Mouse (Mus musculus) lung, embryonic 14.5 days (tissue): ENCODE data around the gene Rsph3a. TPM values are rescaled to one million over a fixed set of nuclear protein-coding genes. Genes with fewer than 3 reads are reported as not detected.
"Not testable (repeated sequence)": the region's sequence is repeated elsewhere in the genome, so short reads cannot be mapped to it uniquely, and the experiment has no call there.

Source experiments
- ATAC-seq: fragments of 200-750 bp; cut with Nextera tagmentation; 2 replicates; pipeline ENCODE4 v1.8.0; 2017; ENCODE audit warnings: mild to moderate bottlenecking, moderate TSS enrichment, moderate library complexity; ENCODE audit not compliant: insufficient read depth
- DNase-seq: peaks from one replicate; pipeline ENCODE4 v3.0.0-alpha.2; 2015
- H3K27ac ChIP-seq: fragments of 300-500 bp; sonication (generic); 2 replicates; pipeline ENCODE4 v1.5.1; 2014; ENCODE audit warnings: low read depth, mild to moderate bottlenecking, moderate library complexity
- H3K27me3 ChIP-seq: fragments of 300-500 bp; sonication (generic); 2 replicates; pipeline ENCODE4 v1.6.1; 2014; ENCODE audit warnings: low read length, control low read depth; ENCODE audit not compliant: insufficient read depth
- H3K36me3 ChIP-seq: fragments of 300-500 bp; sonication (generic); 2 replicates; pipeline ENCODE4 v1.6.1; 2014; ENCODE audit warnings: control low read depth; ENCODE audit not compliant: insufficient read depth
- H3K4me1 ChIP-seq: fragments of 300-500 bp; sonication (generic); 2 replicates; pipeline ENCODE4 v1.6.1; 2014; ENCODE audit warnings: antibody characterized with exemption, control low read depth; ENCODE audit not compliant: insufficient read depth
- H3K4me2 ChIP-seq: fragments of 300-500 bp; sonication (generic); 2 replicates; pipeline ENCODE4 v1.6.1; 2014; ENCODE audit warnings: mild to moderate bottlenecking
- H3K4me3 ChIP-seq: fragments of 300-500 bp; sonication (generic); 2 replicates; pipeline ENCODE4 v1.5.1; 2014; ENCODE audit warnings: low read depth, low read length
- H3K9ac ChIP-seq: fragments of 300-500 bp; sonication (generic); 2 replicates; pipeline ENCODE4 v1.6.1; 2014
- H3K9me3 ChIP-seq: fragments of 300-500 bp; sonication (generic); 2 replicates; pipeline ENCODE4 v1.6.1; 2016; ENCODE audit warnings: low read depth, low read length, control low read depth
- CTCF ChIP-seq: IDR thresholded peaks from 2 replicates; pipeline ENCODE4 v1.5.1; 2016; ENCODE audit warnings: antibody characterized with exemption, low read depth
- WGBS: fragments of 180-500 bp; shearing (Covaris S2); extraction: QIAGEN DNeasy Blood & Tissue Kit; methylation state at CpG from one replicate; pipeline ENCODE4 v1.1.7; 2014; 5-methylcytosine and 5-hydroxymethylcytosine counted together
- polyA plus RNA-seq: library from polyadenylated mRNA; unstranded; fragments of >200 nt; fragmentation: Nextera tagmentation; extraction: Ambion mirVana; gene quantifications from 2 replicates; pipeline ENCODE4 v1.2.1, GENCODE M21; 2014

Gene Rsph3a
- polyA plus RNA-seq, 1 experiment from 2014 or later: 48.2 TPM

- not testable (repeated sequence) for H3K27ac ChIP-seq, H3K9ac ChIP-seq, H3K27me3 ChIP-seq, ATAC-seq, H3K4me2 ChIP-seq, H3K4me3 ChIP-seq, H3K36me3 ChIP-seq, DNase-seq, H3K4me1 ChIP-seq, H3K9me3 ChIP-seq
- 38% methylated on average over 1 of the region's 6 CpGs for WGBS
Measured at GRCm38 (mm10) chr17:7969782-7970181, 24.4 kb downstream of the Rsph3a start.

GRCm38 (mm10) chr17:7983484-7983883, 38.1 kb downstream of the Rsph3a start:
- not testable (repeated sequence) for H3K9ac ChIP-seq, ATAC-seq, H3K36me3 ChIP-seq, DNase-seq, H3K27me3 ChIP-seq, H3K4me1 ChIP-seq, H3K9me3 ChIP-seq, H3K4me2 ChIP-seq, H3K27ac ChIP-seq, H3K4me3 ChIP-seq
- 70% methylated on average over 1 of the region's 2 CpGs for WGBS
- 0 out of 2 replicates have a peak, but pooled peaks have one; percentile 4 for TF ChIP-seq CTCF

- not testable (repeated sequence) for H3K9me3 ChIP-seq, H3K4me2 ChIP-seq, H3K36me3 ChIP-seq, H3K4me1 ChIP-seq, H3K9ac ChIP-seq, H3K27ac ChIP-seq, H3K27me3 ChIP-seq, H3K4me3 ChIP-seq
- 42% methylated on average over 4 of the region's 4 CpGs for WGBS
- DNase-seq (peak; percentile 9), ATAC-seq (peak; percentile 80)
Measured at GRCm38 (mm10) chr17:7985597-7985996, 40.2 kb downstream of the Rsph3a start.

- not testable (repeated sequence) for H3K4me3 ChIP-seq, H3K4me2 ChIP-seq, H3K4me1 ChIP-seq, H3K9ac ChIP-seq, H3K27me3 ChIP-seq, DNase-seq, H3K36me3 ChIP-seq, ATAC-seq, H3K9me3 ChIP-seq, H3K27ac ChIP-seq
- 67% methylated on average over 7 of the region's 7 CpGs for WGBS
Measured at GRCm38 (mm10) chr17:7987038-7987437, 41.6 kb downstream of the Rsph3a start.

- not testable (repeated sequence) for H3K27ac ChIP-seq, H3K36me3 ChIP-seq, H3K4me3 ChIP-seq, H3K4me2 ChIP-seq, H3K9me3 ChIP-seq, H3K27me3 ChIP-seq, H3K4me1 ChIP-seq, H3K9ac ChIP-seq, DNase-seq, ATAC-seq
- 61% methylated on average over 10 of the region's 10 CpGs for WGBS
Measured at GRCm38 (mm10) chr17:8003248-8003647, 57.8 kb downstream of the Rsph3a start.

- not testable (repeated sequence) for H3K4me3 ChIP-seq, H3K27me3 ChIP-seq, DNase-seq, ATAC-seq, H3K9me3 ChIP-seq, H3K4me1 ChIP-seq, H3K4me2 ChIP-seq, H3K9ac ChIP-seq, H3K36me3 ChIP-seq, H3K27ac ChIP-seq
- WGBS: 100% methylated on average over 1 of the region's 6 CpGs
Measured at GRCm38 (mm10) chr17:8006771-8007170, 61.4 kb downstream of the Rsph3a start.

GRCm38 (mm10) chr17:8009565-8009964, 64.2 kb downstream of the Rsph3a start:
- not testable (repeated sequence) for H3K9ac ChIP-seq, H3K9me3 ChIP-seq, ATAC-seq, H3K4me1 ChIP-seq, H3K27ac ChIP-seq, H3K4me2 ChIP-seq, H3K27me3 ChIP-seq, H3K4me3 ChIP-seq, DNase-seq, H3K36me3 ChIP-seq
- WGBS: 69% methylated on average over 3 of the region's 7 CpGs

GRCm38 (mm10) chr17:8013974-8014373, 68.6 kb downstream of the Rsph3a start:
- not testable (repeated sequence) for H3K4me1 ChIP-seq, DNase-seq, H3K36me3 ChIP-seq, H3K9me3 ChIP-seq, ATAC-seq, H3K27ac ChIP-seq, H3K9ac ChIP-seq, H3K4me2 ChIP-seq, H3K4me3 ChIP-seq, H3K27me3 ChIP-seq
- 93% methylated on average over 2 of the region's 4 CpGs for WGBS

- not testable (repeated sequence) for H3K4me2 ChIP-seq, H3K4me1 ChIP-seq, H3K9ac ChIP-seq, H3K36me3 ChIP-seq, H3K27me3 ChIP-seq, H3K9me3 ChIP-seq, DNase-seq, ATAC-seq, H3K4me3 ChIP-seq, H3K27ac ChIP-seq
- WGBS: no CpG with 5 or more reads among the region's 6 CpGs
Measured at GRCm38 (mm10) chr17:8022675-8023074, 77.3 kb downstream of the Rsph3a start.

GRCm38 (mm10) chr17:8027475-8028168, 82.2 kb downstream of the Rsph3a start:
- not testable (repeated sequence) for H3K4me3 ChIP-seq, H3K9me3 ChIP-seq, ATAC-seq, H3K4me2 ChIP-seq, H3K36me3 ChIP-seq, H3K27me3 ChIP-seq, H3K9ac ChIP-seq, H3K4me1 ChIP-seq, H3K27ac ChIP-seq, DNase-seq
- no CpG with 5 or more reads among the region's 12 CpGs for WGBS
